Mouse (Mus musculus) adrenal gland, adult 10 weeks (tissue): ENCODE measurements around the gene Zfp551. TPM values are rescaled to one million over a fixed set of nuclear protein-coding genes. Genes with fewer than 3 reads are reported as not detected.

Experiments used
- polyA plus RNA-seq: library from polyadenylated mRNA; stranded (reverse); fragments of 350-450 nt; fragmentation: Illumina TruSeq; extraction: RNeasy Lipid Tissue Mini Kit (QIAGEN cat#74804); gene quantifications from one replicate; pipeline ENCODE4 v1.2.3, GENCODE M21; 2014; ENCODE audit warnings: low read depth, low replicate concordance

The Zfp551 gene
- polyA plus RNA-seq: 5.2 TPM

GRCm38 (mm10) chr7:12422245-12422849 lies at the start of gene Zfp551:
Zfp551 (minus strand) TSS chr7:12422751.

GRCm38 (mm10) chr7:12369173-12369572 lies 53.4 kb downstream of the Zfp551 start, which contains the start of gene Vmn1r84:
Vmn1r84 (minus strand) TSS chr7:12369273.

Other genes with a start within 250 kb of the Zfp551 start
- not detected for gene Vmn1r80, start 233.5 kb downstream of the Zfp551 start, polyA plus RNA-seq
- not detected for gene Vmn1r81, start 154.5 kb downstream of the Zfp551 start, polyA plus RNA-seq
- gene Vmn1r82, start 122.3 kb downstream of the Zfp551 start, polyA plus RNA-seq: not detected
- not detected for gene Vmn1r83, start 93.3 kb downstream of the Zfp551 start, polyA plus RNA-seq
- gene Vmn1r84, start 53.5 kb downstream of the Zfp551 start, polyA plus RNA-seq: not detected
- gene Zfp606, start 55.5 kb upstream of the Zfp551 start, polyA plus RNA-seq: 29.6 TPM
- not detected for gene 2900092C05Rik, start 89.8 kb upstream of the Zfp551 start, polyA plus RNA-seq
- not detected for gene Vmn2r53, start 186.0 kb upstream of the Zfp551 start, polyA plus RNA-seq
- not detected for gene Vmn2r54, start 217.6 kb upstream of the Zfp551 start, polyA plus RNA-seq